Mouse (Mus musculus): ENCODE measurements around the gene Gys2.

- TF ChIP-seq CTCF (IDR thresholded peaks at IDR 0.05; ENCODE audit: low read depth, low read length): no peak
- no peak for TF ChIP-seq POLR2A (IDR thresholded peaks at IDR 0.05; ENCODE audit: borderline replicate concordance, low read depth, low read length)
Measured at GRCm38 (mm10) chr6:142506338-142507032, 33.6 kb upstream of the Gys2 start.

Data from bone marrow macrophage, adult 2 months (primary cell).